Mouse (Mus musculus) forelimb bud, embryonic 11.5 days (tissue): ENCODE results near the gene Mettl1.

ENCODE experiments used
- DNase-seq: peaks from one replicate; pipeline ENCODE4 v3.0.0-alpha.2; 2012; ENCODE audit warnings: low read depth, low spot score

The Mettl1 gene

DNA sequence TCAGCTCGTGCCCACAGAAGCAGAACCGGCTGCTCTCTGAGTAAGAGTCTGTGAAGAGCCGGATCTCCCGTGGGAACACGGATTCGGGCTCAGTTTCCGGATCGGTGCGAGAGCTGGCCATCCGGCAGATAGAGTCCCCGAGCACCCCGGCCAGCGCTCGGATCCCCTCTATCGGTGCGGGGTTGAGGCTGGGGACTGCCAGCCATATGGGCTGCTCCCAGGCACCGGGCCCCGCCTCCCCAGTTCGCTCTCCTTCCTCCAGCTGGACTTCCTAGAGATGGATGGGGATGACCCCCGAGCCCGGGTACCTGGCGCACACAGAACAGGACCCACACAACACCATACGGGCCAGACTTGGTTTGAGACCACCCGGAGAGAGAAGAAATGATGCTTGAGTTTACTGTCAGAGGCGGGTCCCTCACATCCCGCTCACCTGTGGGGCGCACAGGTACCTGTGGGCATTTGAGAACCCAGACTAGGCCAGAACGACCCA, at the start of gene Mettl1, which contains the start of gene Eef1akmt3:
Mettl1 (plus strand) TSS at position 141 of the 493 bp plus-strand sequence.
Eef1akmt3 (minus strand) TSS at position 240 of the 493 bp plus-strand sequence.
- no peak for DNase-seq

GRCm38 (mm10) chr10:126991676-126992075, 49.5 kb upstream of the Mettl1 start:
- no peak for DNase-seq

- no peak for DNase-seq
These were observed 47.6 kb upstream of the Mettl1 start for GRCm38 (mm10) chr10:126993621-126994020.

GRCm38 (mm10) chr10:126997340-126998113, 43.7 kb upstream of the Mettl1 start:
- DNase-seq: no peak

- no peak for DNase-seq
These were observed 40.7 kb upstream of the Mettl1 start, which contains the start of gene Avil for GRCm38 (mm10) chr10:127000529-127000928. Avil (plus strand) TSS chr10:127000709.

GRCm38 (mm10) chr10:127001297-127001696, 39.9 kb upstream of the Mettl1 start:
- DNase-seq: no peak

- DNase-seq: no peak
These were observed 39.2 kb upstream of the Mettl1 start for GRCm38 (mm10) chr10:127002056-127002455.

DNA sequence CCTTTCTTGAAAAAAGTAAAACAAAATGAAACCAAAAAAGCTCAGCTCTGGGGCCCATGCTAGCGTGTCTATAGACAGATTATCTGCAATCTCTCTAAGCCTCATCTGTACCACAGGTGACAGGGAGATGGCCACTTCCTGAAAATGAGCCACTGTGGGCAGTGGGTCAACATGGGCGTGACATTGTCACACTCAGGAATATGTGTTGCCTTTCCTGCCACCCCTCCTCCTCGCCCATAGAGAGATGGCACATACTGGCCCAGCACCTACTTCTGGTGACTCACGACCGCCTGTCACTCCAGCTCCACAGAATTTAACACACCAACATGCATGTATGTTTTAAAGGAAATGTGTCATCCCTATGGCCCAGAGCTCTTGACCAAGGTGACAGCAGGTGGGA, 38.4 kb upstream of the Mettl1 start:
- DNase-seq: no peak

DNA sequence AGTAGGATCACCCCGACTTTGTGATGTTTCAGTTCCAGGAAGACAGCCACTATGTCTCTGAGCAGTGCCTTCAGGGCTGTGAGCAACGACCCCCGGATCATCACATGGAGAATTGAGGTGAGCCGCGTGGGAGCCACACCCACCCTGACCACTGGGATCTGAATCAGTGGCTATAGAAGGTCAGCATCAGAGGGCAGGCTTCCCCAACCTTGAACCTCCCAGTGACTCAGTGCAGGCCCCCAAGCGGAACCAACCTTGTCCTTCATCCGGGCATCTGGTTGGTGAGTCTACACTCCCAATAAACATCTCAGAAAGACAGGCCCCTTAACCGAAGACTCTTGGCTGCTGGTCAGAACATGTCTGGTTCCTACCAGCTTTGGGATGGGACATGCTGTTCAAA, 37.9 kb upstream of the Mettl1 start:
- DNase-seq: no peak

- no peak for DNase-seq
These were observed 37.4 kb upstream of the Mettl1 start for GRCm38 (mm10) chr10:127003806-127004205.

- peak; percentile 32 for DNase-seq
These were observed 24.7 kb upstream of the Mettl1 start for GRCm38 (mm10) chr10:127016488-127016887.

DNA sequence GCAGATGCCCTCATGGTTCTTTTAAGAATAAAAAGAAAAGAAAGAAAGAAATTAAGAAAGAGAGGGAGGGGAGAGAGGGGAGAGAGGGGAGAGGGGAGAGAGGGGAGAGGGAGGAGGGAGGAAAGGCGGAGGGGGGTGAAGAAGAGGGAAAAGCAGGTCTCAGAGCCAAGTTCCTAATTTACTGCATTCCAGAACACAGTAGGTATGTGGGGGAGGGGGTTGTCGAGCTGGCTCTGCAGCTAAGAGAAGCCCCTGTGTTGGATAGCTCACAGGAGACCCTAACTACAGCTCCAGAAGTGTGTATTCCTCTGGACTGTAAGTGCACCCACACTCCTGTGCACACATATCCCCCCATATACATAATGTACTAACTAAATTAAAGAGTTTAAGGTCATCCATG, 24.1 kb upstream of the Mettl1 start:
- peak; percentile 20 for DNase-seq

GRCm38 (mm10) chr10:127018422-127018821, 22.8 kb upstream of the Mettl1 start:
- DNase-seq: no peak

GRCm38 (mm10) chr10:127030336-127031296, 10.6 kb upstream of the Mettl1 start, which contains the start of gene Tsfm:
Tsfm (minus strand) TSS chr10:127030840.
- DNase-seq: peak; percentile 92

GRCm38 (mm10) chr10:127033301-127033741, 7.9 kb upstream of the Mettl1 start:
- no peak for DNase-seq

DNA sequence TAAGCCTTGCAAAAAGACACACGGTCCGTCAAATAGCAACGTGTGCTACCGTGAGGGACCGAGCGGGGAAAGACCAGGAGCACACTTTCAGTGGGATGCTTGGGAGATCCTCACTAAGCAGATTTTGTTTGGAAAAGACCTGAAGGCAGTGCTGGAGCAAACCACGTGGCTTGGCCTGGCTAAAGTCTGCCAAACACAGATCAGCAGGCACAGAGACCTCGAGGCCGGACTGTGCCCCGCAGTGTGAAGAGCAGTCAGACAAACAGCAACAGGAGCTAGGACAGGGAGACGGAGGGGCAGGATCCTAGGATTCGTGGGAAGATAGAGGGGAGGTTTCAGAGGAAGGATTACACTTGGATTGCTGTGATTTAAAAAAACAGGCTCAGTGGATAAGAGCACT, 4.9 kb upstream of the Mettl1 start:
- no peak for DNase-seq

DNA sequence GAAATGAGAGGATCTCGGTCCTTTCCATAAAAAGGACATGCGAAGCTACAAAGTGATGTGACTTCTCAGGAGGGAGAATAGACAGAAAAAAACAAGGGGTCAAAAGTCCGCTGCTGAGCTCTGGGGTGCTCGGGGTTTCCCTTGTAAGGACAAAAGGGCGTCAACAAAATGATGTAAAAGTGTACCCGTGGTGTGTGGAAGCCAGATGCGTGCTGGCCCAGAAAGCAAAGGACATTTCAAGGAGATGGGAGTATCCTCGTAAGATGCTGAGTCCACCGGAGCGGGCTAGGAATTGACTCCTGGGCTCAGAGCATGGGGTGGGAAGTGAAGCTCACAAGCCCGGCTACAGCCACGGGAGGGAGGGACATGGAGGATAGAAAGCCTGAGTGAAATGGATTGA, 3.6 kb upstream of the Mettl1 start:
- no peak for DNase-seq

DNA sequence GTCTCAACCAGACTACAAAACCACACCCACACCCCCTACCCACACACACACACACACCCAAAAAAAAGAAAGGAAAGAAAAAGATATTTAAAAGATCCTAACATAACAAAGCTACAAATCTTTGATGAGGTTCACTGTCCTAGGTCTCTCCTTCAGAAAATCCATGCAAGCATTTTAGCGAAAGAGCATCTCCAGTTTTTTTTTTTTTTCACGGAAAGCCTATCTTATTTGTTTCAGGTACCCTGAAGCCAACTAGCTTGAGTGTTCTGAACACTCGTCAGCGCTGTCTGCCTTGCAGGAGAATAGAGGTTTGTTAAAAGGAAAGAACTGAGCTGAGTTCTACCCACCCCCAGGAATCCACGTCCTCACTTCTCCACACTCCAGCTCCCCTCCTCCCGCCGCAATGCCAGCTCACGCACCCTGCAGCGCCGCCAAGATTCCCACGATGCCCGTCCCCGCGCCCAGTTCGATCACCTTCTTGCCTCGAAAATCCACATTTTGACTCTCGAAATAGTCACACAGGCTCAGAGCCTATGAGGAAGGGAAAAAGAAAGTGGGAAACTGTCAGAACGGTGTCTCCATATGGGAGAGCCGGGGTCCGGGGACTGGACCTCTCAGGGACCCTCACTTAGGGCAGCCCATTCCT, 522 bp upstream of the Mettl1 start:
- no peak for DNase-seq

DNA sequence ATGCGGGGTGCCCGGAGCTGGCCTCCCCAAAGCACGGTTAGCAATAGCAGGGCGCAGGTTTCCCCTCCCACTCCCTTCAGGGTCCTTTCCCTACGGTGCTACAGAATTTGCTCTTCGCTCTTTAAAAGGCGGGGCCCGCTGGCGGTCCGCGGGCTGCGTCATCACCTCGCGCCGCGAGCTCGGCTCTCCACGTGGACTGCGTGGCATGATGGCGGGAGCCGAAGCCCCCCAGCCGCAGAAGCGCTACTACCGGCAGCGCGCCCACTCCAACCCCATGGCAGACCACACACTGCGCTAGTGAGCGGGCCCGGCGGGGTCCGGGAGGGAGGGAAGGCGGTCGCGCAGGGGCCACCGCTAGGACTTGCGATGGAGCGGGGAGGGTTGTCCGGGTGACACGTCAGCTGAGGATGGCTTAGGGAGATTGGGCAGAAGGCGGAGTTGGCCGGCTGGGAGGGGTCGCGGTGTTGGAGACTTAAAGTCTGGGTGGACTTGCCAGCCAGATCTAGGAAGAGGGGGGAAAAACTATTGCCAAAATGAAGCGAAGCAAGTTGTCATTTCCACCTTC, 642 bp downstream of the Mettl1 start:
- DNase-seq: peak; percentile 91

GRCm38 (mm10) chr10:127042468-127043115, 1.4 kb downstream of the Mettl1 start:
- no peak for DNase-seq

- DNase-seq: no peak
These were observed 2.0 kb downstream of the Mettl1 start for GRCm38 (mm10) chr10:127043187-127043586.
